Mouse (Mus musculus): ENCODE measurements around the gene Irx3. TPM values are rescaled to one million over a fixed set of nuclear protein-coding genes. Genes with fewer than 3 reads are reported as not detected.

The Irx3 gene
- total and polyA plus RNA-seq, 2 experiments from 2014 or later = 1.3 to 2.6 TPM

- no peak overlapping the region for H3K4me2 ChIP-seq (ENCODE audit: low read depth)
- no peaks in the 10 kb centered on the region for H3K4me1 ChIP-seq (ENCODE audit: insufficient read depth)
- no peaks in the 10 kb centered on the region for H3K36me3 ChIP-seq (ENCODE audit: insufficient read depth)
- no peak for TF ChIP-seq CTCF (IDR thresholded peaks at IDR 0.05; ENCODE audit: low read depth)
- no peak overlapping the region for H3K4me3 ChIP-seq (ENCODE audit: low read depth, low read length)
- no peaks in the 10 kb centered on the region for H3K27me3 ChIP-seq (ENCODE audit: insufficient read depth, low read length)
- no peak overlapping the region for H3K9ac ChIP-seq
- no peak; the same call in 1 of the 2 replicates for ATAC-seq
- no peak overlapping the region for H3K27ac ChIP-seq (ENCODE audit: low read depth, low read length)
- no peak for DNase-seq
- WGBS = 38% methylated on average over 8 of the region's 8 CpGs
- no peaks in the 10 kb centered on the region for H3K9me3 ChIP-seq (ENCODE audit: low read length)
Observed at GRCm38 (mm10) chr8:91765411-91766034, 36.3 kb downstream of the Irx3 start.

GRCm38 (mm10) chr8:91755566-91755965 is 46.3 kb downstream of the Irx3 start:
- no peak overlapping the region for H3K4me2 ChIP-seq (ENCODE audit: low read depth)
- no peak for DNase-seq
- no peaks in the 10 kb centered on the region for H3K36me3 ChIP-seq (ENCODE audit: insufficient read depth)
- no peaks in the 10 kb centered on the region for H3K4me1 ChIP-seq (ENCODE audit: insufficient read depth)
- no peak for TF ChIP-seq CTCF (IDR thresholded peaks at IDR 0.05; ENCODE audit: low read depth)
- H3K27me3 ChIP-seq (ENCODE audit: insufficient read depth, low read length) = no peaks in the 10 kb centered on the region
- ATAC-seq = no peak
- no peak overlapping the region for H3K27ac ChIP-seq (ENCODE audit: low read depth, low read length)
- H3K4me3 ChIP-seq (ENCODE audit: low read depth, low read length) = no peak overlapping the region
- 88% methylated on average over 7 of the region's 7 CpGs for WGBS
- no peak overlapping the region for H3K9ac ChIP-seq
- H3K9me3 ChIP-seq (ENCODE audit: low read length) = no peaks in the 10 kb centered on the region

GRCm38 (mm10) chr8:91755062-91755461 is 46.8 kb downstream of the Irx3 start:
- Histone ChIP-seq H3K36me3 (ENCODE audit: insufficient read depth) (no peaks in the 10 kb centered on the region), H3K4me2 (ENCODE audit: low read depth) (no peak overlapping the region), H3K27ac (ENCODE audit: low read depth, low read length) (no peak overlapping the region), H3K4me3 (ENCODE audit: low read depth, low read length) (no peak overlapping the region), H3K27me3 (ENCODE audit: insufficient read depth, low read length) (no peaks in the 10 kb centered on the region), H3K9me3 (ENCODE audit: low read length) (no peaks in the 10 kb centered on the region), H3K9ac (no peak overlapping the region), H3K4me1 (ENCODE audit: insufficient read depth) (no peaks in the 10 kb centered on the region)
- DNase-seq (no peak), ATAC-seq (no peak)
- WGBS = 88% methylated on average over 9 of the region's 9 CpGs
- no peak for TF ChIP-seq CTCF (IDR thresholded peaks at IDR 0.05; ENCODE audit: low read depth)

- DNase-seq (no peak), ATAC-seq (no peak)
- Histone ChIP-seq H3K27ac (ENCODE audit: low read depth, low read length) (no peak overlapping the region), H3K9me3 (ENCODE audit: low read length) (no peaks in the 10 kb centered on the region), H3K36me3 (ENCODE audit: insufficient read depth) (no peaks in the 10 kb centered on the region), H3K4me1 (ENCODE audit: insufficient read depth) (no peaks in the 10 kb centered on the region), H3K4me3 (ENCODE audit: low read depth, low read length) (no peak overlapping the region), H3K4me2 (ENCODE audit: low read depth) (no peak overlapping the region), H3K9ac (no peak overlapping the region), H3K27me3 (ENCODE audit: insufficient read depth, low read length) (no peaks in the 10 kb centered on the region; the same call in 1 of the 2 replicates)
- TF ChIP-seq CTCF (IDR thresholded peaks at IDR 0.05; ENCODE audit: low read depth) = no peak
- WGBS = 75% methylated on average over 7 of the region's 7 CpGs
Observed at GRCm38 (mm10) chr8:91750794-91751125, 51.1 kb downstream of the Irx3 start.

GRCm38 (mm10) chr8:91750096-91750793 is 51.6 kb downstream of the Irx3 start:
- Histone ChIP-seq H3K27ac (ENCODE audit: low read depth, low read length) (no peak overlapping the region), H3K9me3 (ENCODE audit: low read length) (no peaks in the 10 kb centered on the region), H3K27me3 (ENCODE audit: insufficient read depth, low read length) (no peaks in the 10 kb centered on the region; the same call in 1 of the 2 replicates), H3K4me2 (ENCODE audit: low read depth) (no peak overlapping the region), H3K4me1 (ENCODE audit: insufficient read depth) (no peaks in the 10 kb centered on the region), H3K36me3 (ENCODE audit: insufficient read depth) (no peaks in the 10 kb centered on the region), H3K4me3 (ENCODE audit: low read depth, low read length) (no peak overlapping the region), H3K9ac (no peak overlapping the region)
- no peak for DNase-seq
- no peak for TF ChIP-seq CTCF (IDR thresholded peaks at IDR 0.05; ENCODE audit: low read depth)
- no peak for ATAC-seq
- WGBS = 71% methylated on average over 15 of the region's 15 CpGs

GRCm38 (mm10) chr8:91749412-91749811 is 52.5 kb downstream of the Irx3 start:
- Histone ChIP-seq H3K36me3 (ENCODE audit: insufficient read depth) (no peaks in the 10 kb centered on the region), H3K9ac (no peak overlapping the region), H3K9me3 (ENCODE audit: low read length) (no peaks in the 10 kb centered on the region), H3K4me2 (ENCODE audit: low read depth) (no peak overlapping the region), H3K27me3 (ENCODE audit: insufficient read depth, low read length) (no peaks in the 10 kb centered on the region; the same call in 1 of the 2 replicates), H3K4me3 (ENCODE audit: low read depth, low read length) (no peak overlapping the region), H3K4me1 (ENCODE audit: insufficient read depth) (no peaks in the 10 kb centered on the region), H3K27ac (ENCODE audit: low read depth, low read length) (no peak overlapping the region)
- DNase-seq (peak; percentile 64), ATAC-seq (peak; percentile 59)
- TF ChIP-seq CTCF (IDR thresholded peaks at IDR 0.05; ENCODE audit: low read depth) = no peak
- 52% methylated on average over 5 of the region's 5 CpGs for WGBS
